In genomic region chr9:113706841-113707240, GRCm38 (mm10) we compare ENCODE assay signal across 8 mouse cellular contexts. TPM values are rescaled to one million over a fixed set of nuclear protein-coding genes. Genes with fewer than 3 reads are reported as not detected.
DNase-seq lines count a peak whose midpoint lies in the region; ATAC-seq and TF ChIP-seq lines count a peak whose summit lies in the region.

No protein-coding gene starts in this region.

- H3K27ac ChIP-seq in lung, embryonic 16.5 days (ENCODE audit: low read length), result no peak overlapping the region
- H3K27ac ChIP-seq in embryonic facial prominence, embryonic 10.5 days (replicated peaks), result no peak overlapping the region
- H3K27ac ChIP-seq in hindbrain, embryonic 15.5 days (replicated peaks), result no peak overlapping the region
- no peak overlapping the region for H3K27ac ChIP-seq in midbrain, postnatal 0 days (ENCODE audit: low read depth, low read length)

- H3K9me3 ChIP-seq in lung, embryonic 16.5 days (ENCODE audit: control insufficient read depth, low read length), result no peaks in the 10 kb centered on the region
- H3K9me3 ChIP-seq in embryonic facial prominence, embryonic 10.5 days, result no peaks in the 10 kb centered on the region
- H3K9me3 ChIP-seq in hindbrain, embryonic 15.5 days, result no peaks in the 10 kb centered on the region
- H3K9me3 ChIP-seq in midbrain, postnatal 0 days (ENCODE audit: low read length), result no peaks in the 10 kb centered on the region

- no peak for ATAC-seq in lung, embryonic 16.5 days (ENCODE audit: low read depth)
- no peak for ATAC-seq in hindbrain, embryonic 15.5 days (ENCODE audit: low FRiP score, low read depth)
- ATAC-seq in midbrain, postnatal 0 days (ENCODE audit: low FRiP score), result no peak

- WGBS in lung, embryonic 16.5 days, result 27% methylated on average over 9 of the region's 9 CpGs
- 73% methylated on average over 9 of the region's 9 CpGs for WGBS in embryonic facial prominence, embryonic 10.5 days
- 68% methylated on average over 9 of the region's 9 CpGs for whole genome bisulfite sequencing in hindbrain, embryonic 15.5 days
- 58% methylated on average over 9 of the region's 9 CpGs for WGBS in midbrain, postnatal 0 days

- peak overlapping the region; percentile 95 for H3K4me3 ChIP-seq in lung, embryonic 16.5 days (ENCODE audit: low read length)
- peak overlapping the region; percentile 94 for H3K4me3 ChIP-seq in embryonic facial prominence, embryonic 10.5 days
- H3K4me3 ChIP-seq in hindbrain, embryonic 15.5 days, result peak overlapping the region; percentile 95
- peak overlapping the region; percentile 99 for H3K4me3 ChIP-seq in midbrain, postnatal 0 days (ENCODE audit: low read depth, low read length)

- TF ChIP-seq CTCF in midbrain, postnatal 0 days (IDR thresholded peaks at IDR 0.05), result no peak

- peak overlapping the region; percentile 80 for H3K4me2 ChIP-seq in lung, embryonic 16.5 days (ENCODE audit: low read depth, low read length)
- peak overlapping the region; percentile 84 for H3K4me2 ChIP-seq in hindbrain, embryonic 15.5 days
- peak overlapping the region; percentile 58 for H3K4me2 ChIP-seq in midbrain, postnatal 0 days (ENCODE audit: low read depth, low read length, poor library complexity, severe bottlenecking)

- DNase-seq in lung, postnatal 14 days, result no peak
- no peak for DNase-seq in embryonic facial prominence, embryonic 10.5 days (ENCODE audit: low spot score)
- DNase-seq in midbrain, postnatal 0 days (ENCODE audit: low spot score), result peak; percentile 9
- no peak for DNase-seq in spleen, adult 18-20 months
- DNase-seq in adrenal gland, adult 18-20 months (ENCODE audit: low spot score in 2 of 2), result no peak
- no peak for DNase-seq in lung, postnatal 25 days (ENCODE audit: low spot score)

- peak overlapping the region; percentile 97 for H3K9ac ChIP-seq in lung, embryonic 16.5 days (ENCODE audit: low read length)
- H3K9ac ChIP-seq in hindbrain, embryonic 15.5 days, result peak overlapping the region; percentile 94; the same call in 1 of the 2 replicates
- no peak overlapping the region for H3K9ac ChIP-seq in midbrain, postnatal 0 days (replicated peaks; ENCODE audit: low read length, poor library complexity, severe bottlenecking)

- H3K27me3 ChIP-seq in lung, embryonic 16.5 days (ENCODE audit: control insufficient read depth, insufficient read depth, low read depth, low read length), result no peaks in the 10 kb centered on the region
- H3K27me3 ChIP-seq in embryonic facial prominence, embryonic 10.5 days (replicated peaks; ENCODE audit: low read depth, poor library complexity, severe bottlenecking), result no peaks in the 10 kb centered on the region
- H3K27me3 ChIP-seq in hindbrain, embryonic 15.5 days, result no peaks in the 10 kb centered on the region
- H3K27me3 ChIP-seq in midbrain, postnatal 0 days (ENCODE audit: insufficient read depth, low read length), result no peaks in the 10 kb centered on the region

- peaks cover 16% of the 10 kb centered on the region for H3K4me1 ChIP-seq in lung, embryonic 16.5 days (replicated peaks; ENCODE audit: control insufficient read depth, insufficient read depth, low read length)
- peaks cover 20% of the 10 kb centered on the region for H3K4me1 ChIP-seq in embryonic facial prominence, embryonic 10.5 days
- peaks cover 27% of the 10 kb centered on the region for H3K4me1 ChIP-seq in hindbrain, embryonic 15.5 days (replicated peaks)
- H3K4me1 ChIP-seq in midbrain, postnatal 0 days (ENCODE audit: insufficient read depth, low read length), result peaks cover 15% of the 10 kb centered on the region

- no peaks in the 10 kb centered on the region for H3K36me3 ChIP-seq in lung, embryonic 16.5 days (ENCODE audit: control insufficient read depth, insufficient read depth, low read length)
- 0 out of 2 replicates have a peak, but pooled peaks cover 4% of the 10 kb centered on the region for H3K36me3 ChIP-seq in embryonic facial prominence, embryonic 10.5 days (replicated peaks)
- H3K36me3 ChIP-seq in hindbrain, embryonic 15.5 days, result no peaks in the 10 kb centered on the region
- no peaks in the 10 kb centered on the region for H3K36me3 ChIP-seq in midbrain, postnatal 0 days (ENCODE audit: insufficient read depth, low read length)

RNA-seq across cellular contexts. Expression of gene Pdcd6ip, which starts 1.2 kb away (rescaled TPM):
- 74.8 and 81.4 TPM in 2 replicates for polyA plus RNA-seq in lung, embryonic 16.5 days (2015; fragmentation: Nextera tagmentation; extraction: Ambion mirVana)
- polyA plus RNA-seq in embryonic facial prominence, embryonic 10.5 days (2016; fragmentation: Nextera tagmentation; extraction: Ambion mirVana), result 59.9 and 60.8 TPM in 2 replicates
- 37.3 and 39.1 TPM in 2 replicates for polyA plus RNA-seq in hindbrain, embryonic 15.5 days (2015; fragmentation: Nextera tagmentation; extraction: Ambion mirVana)
- total RNA-seq in midbrain, postnatal 0 days (2014; rRNA removed), result 25.4 and 28.7 TPM in 2 replicates
- polyA plus RNA-seq in midbrain, postnatal 0 days (2015; fragmentation: Nextera tagmentation; extraction: Ambion mirVana), result 25.7 and 25.8 TPM in 2 replicates
- total RNA-seq in adrenal gland, adult 18-20 months (2021), result 100 to 1,000 TPM; 168 to 194 TPM

RNA-seq across cellular contexts. Expression of gene Clasp2, which starts 34.4 kb away (rescaled TPM):
- polyA plus RNA-seq in lung, embryonic 16.5 days (2015; fragmentation: Nextera tagmentation; extraction: Ambion mirVana), result 23.0 and 24.4 TPM in 2 replicates
- polyA plus RNA-seq in embryonic facial prominence, embryonic 10.5 days (2016; fragmentation: Nextera tagmentation; extraction: Ambion mirVana), result 34.3 and 34.8 TPM in 2 replicates
- 117 and 123 TPM in 2 replicates for polyA plus RNA-seq in hindbrain, embryonic 15.5 days (2015; fragmentation: Nextera tagmentation; extraction: Ambion mirVana)
- 266 and 311 TPM in 2 replicates for total RNA-seq in midbrain, postnatal 0 days (2014; rRNA removed)
- polyA plus RNA-seq in midbrain, postnatal 0 days (2015; fragmentation: Nextera tagmentation; extraction: Ambion mirVana), result 109 and 120 TPM in 2 replicates
- 100 to 1,000 TPM; 147 to 243 TPM for total RNA-seq in adrenal gland, adult 18-20 months (2021)
